In the genomic region with DNA sequence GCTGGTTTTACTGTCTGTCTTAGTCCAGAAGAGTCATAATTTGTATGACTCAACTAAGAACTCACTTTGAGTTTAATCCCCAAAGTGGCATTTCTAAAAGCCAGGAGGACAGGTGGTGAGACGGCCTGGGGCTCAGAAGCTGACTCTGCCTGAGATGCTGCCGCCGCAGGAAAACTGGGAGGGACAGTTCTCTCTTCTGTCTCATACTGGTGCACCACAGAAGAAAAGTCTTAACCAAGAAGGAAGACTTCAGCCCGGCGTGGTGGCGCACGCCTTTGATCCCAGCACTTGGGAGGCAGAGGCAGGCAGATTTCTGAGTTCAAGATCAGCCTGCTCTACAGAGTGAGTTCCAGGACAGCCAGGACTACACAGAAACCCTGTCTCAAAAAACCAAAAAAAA, we compare ENCODE assay signal across 9 mouse cellular contexts. TPM values are rescaled to one million over a fixed set of nuclear protein-coding genes. Genes with fewer than 3 reads are reported as not detected.
DNase-seq lines count a peak whose midpoint lies in the region; ATAC-seq and TF ChIP-seq lines count a peak whose summit lies in the region.
"Had no signal": no experiment of that assay in that cellular context is flagged by ENCODE, and none has a peak within 500 bp of the region (broad histone marks: within the 10 kb centered on the region; RNA-seq: fewer than 3 reads in every experiment).

No protein-coding gene starts in this region.

- in situ Hi-C loops in CH12.LX (cut with MboI; ENCODE audit: low pct_ligation_motif_present, low pct_unique_long_range_greater_than_20kb, low sequenced_read_pairs): no loop called here

- no peak for TF ChIP-seq EP300 in CH12.LX (IDR thresholded peaks at IDR 0.05; ENCODE audit: low read length)

- H3K27me3 ChIP-seq in heart, embryonic 14.5 days (ENCODE audit: control insufficient read depth, insufficient read depth, low read length): no peaks in the 10 kb centered on the region
- H3K27me3 ChIP-seq in CH12.LX (replicated peaks): no peaks in the 10 kb centered on the region
- no peaks in the 10 kb centered on the region for H3K27me3 ChIP-seq in forebrain, embryonic 12.5 days
- no peaks in the 10 kb centered on the region for H3K27me3 ChIP-seq in liver, embryonic 12.5 days (replicated peaks)

- DNase-seq in heart, postnatal 4 days: no peak
- DNase-seq in CH12.LX (ENCODE audit: extremely low read depth): no peak
- no peak for DNase-seq in thymus, postnatal 0 days (ENCODE audit: low spot score)
- DNase-seq in urinary bladder, postnatal 10 days (ENCODE audit: low spot score): no peak
- DNase-seq in adrenal gland, postnatal 25 days: no peak

- no peak for TF ChIP-seq RAD21 in CH12.LX (IDR thresholded peaks at IDR 0.05; ENCODE audit: low read depth, low read length)

- 86% methylated on average over 7 of the region's 7 CpGs for WGBS in heart, embryonic 14.5 days
- WGBS in forebrain, embryonic 12.5 days: 92% methylated on average over 7 of the region's 7 CpGs
- WGBS in liver, embryonic 12.5 days (ENCODE audit: insufficient replicate concordance): 84% methylated on average over 7 of the region's 7 CpGs

- TF ChIP-seq POLR2A in CH12.LX (IDR thresholded peaks at IDR 0.05; ENCODE audit: low read depth, low read length): no peak

- H3K79me2 ChIP-seq in CH12.LX (replicated peaks; ENCODE audit: control insufficient read depth, extremely low read depth, insufficient read depth, poor library complexity, severe bottlenecking): peaks cover 13% of the 10 kb centered on the region

- H3K27ac ChIP-seq in heart, embryonic 14.5 days (replicated peaks in 1 of 2; ENCODE audit: control insufficient read depth in 1 of 2, insufficient read depth in 1 of 2, low read depth in 2 of 2, low read length in 2 of 2): peak overlapping the region; percentile 46 to 94; a peak in 3 of 4 replicates
- H3K27ac ChIP-seq in CH12.LX (ENCODE audit: insufficient read depth, low read depth): peak overlapping the region; percentile 28; the same call in 1 of the 2 replicates
- peak overlapping the region; percentile 95; the same call in 1 of the 2 replicates for H3K27ac ChIP-seq in forebrain, embryonic 12.5 days
- peak overlapping the region; percentile 94; the same call in 1 of the 2 replicates for H3K27ac ChIP-seq in liver, embryonic 12.5 days

- dilution Hi-C loops in CH12.LX (cut with MboI; ENCODE audit: extremely low pct_ligation_motif_present, extremely low pct_unique_long_range_greater_than_20kb, low sequenced_read_pairs): no loop called here

- H3K4me2 ChIP-seq in heart, embryonic 14.5 days (ENCODE audit: low read length): peak overlapping the region; percentile 63
- no peak overlapping the region for H3K4me2 ChIP-seq in CH12.LX (ENCODE audit: insufficient read depth, low read depth, poor library complexity, severe bottlenecking)
- H3K4me2 ChIP-seq in forebrain, embryonic 12.5 days: no peak overlapping the region
- H3K4me2 ChIP-seq in liver, embryonic 12.5 days: peak overlapping the region; percentile 84

- H3K36me3 ChIP-seq in heart, embryonic 14.5 days (ENCODE audit: control insufficient read depth, insufficient read depth, low read length): peaks cover 49% of the 10 kb centered on the region
- peaks cover 53 to 66% of the 10 kb centered on the region in 2 experiments for H3K36me3 ChIP-seq in CH12.LX (replicated peaks in 1 of 2; ENCODE audit: control insufficient read depth in 1 of 2, insufficient read depth in 1 of 2, low read length in 1 of 2)
- peaks cover 42% of the 10 kb centered on the region for H3K36me3 ChIP-seq in forebrain, embryonic 12.5 days (replicated peaks)
- peaks cover 63% of the 10 kb centered on the region for H3K36me3 ChIP-seq in liver, embryonic 12.5 days

- H3K9ac ChIP-seq in heart, embryonic 14.5 days (ENCODE audit: low read length): 0 out of 2 replicates have a peak overlapping the region, but pooled peaks have one; percentile 92
- H3K9ac ChIP-seq in CH12.LX (ENCODE audit: insufficient read depth, low read depth): no peak overlapping the region
- no peak overlapping the region for H3K9ac ChIP-seq in forebrain, embryonic 12.5 days
- H3K9ac ChIP-seq in liver, embryonic 12.5 days: peak overlapping the region; percentile 90; the same call in 1 of the 2 replicates

- no peak for TF ChIP-seq CTCF in CH12.LX (conservative IDR thresholded peaks at IDR 0.05 in 1 of 2, IDR thresholded peaks at IDR 0.05 in 1 of 2; ENCODE audit: low read depth in 2 of 2, low read length in 2 of 2)

- ATAC-seq in heart, embryonic 14.5 days (ENCODE audit: insufficient number of reproducible peaks, insufficient read depth, low FRiP score, low read depth): no peak
- no peak for ATAC-seq in forebrain, embryonic 12.5 days (ENCODE audit: low FRiP score)
- no peak for ATAC-seq in liver, embryonic 12.5 days

- peaks cover 21% of the 10 kb centered on the region in 2 experiments for H3K4me1 ChIP-seq in heart, embryonic 14.5 days (ENCODE audit: control insufficient read depth in 2 of 2, insufficient read depth in 2 of 2, low read length in 2 of 2)
- peaks cover 0 to 23% of the 10 kb centered on the region in 2 experiments; a peak in 2 of 4 replicates for H3K4me1 ChIP-seq in CH12.LX (ENCODE audit: control insufficient read depth in 1 of 2, insufficient read depth in 2 of 2)
- H3K4me1 ChIP-seq in forebrain, embryonic 12.5 days: peaks cover 12% of the 10 kb centered on the region
- peaks cover 40% of the 10 kb centered on the region for H3K4me1 ChIP-seq in liver, embryonic 12.5 days

- peak overlapping the region in 1 of 2 experiments; percentile 68; a peak in 1 of 4 replicates for H3K4me3 ChIP-seq in heart, embryonic 14.5 days (ENCODE audit: control insufficient read depth in 1 of 2, insufficient read depth in 1 of 2, low read depth in 1 of 2, low read length in 2 of 2)
- no peak overlapping the region for H3K4me3 ChIP-seq in CH12.LX (replicated peaks in 1 of 3; ENCODE audit: low read depth in 2 of 3, low read length in 2 of 3, poor library complexity in 1 of 3)
- H3K4me3 ChIP-seq in forebrain, embryonic 12.5 days (replicated peaks): no peak overlapping the region
- peak overlapping the region; percentile 74 for H3K4me3 ChIP-seq in liver, embryonic 12.5 days

- H3K9me3 ChIP-seq in heart, embryonic 14.5 days (ENCODE audit: control insufficient read depth, low read length): no peaks in the 10 kb centered on the region
- H3K9me3 ChIP-seq in CH12.LX (replicated peaks; ENCODE audit: low read length): no peaks in the 10 kb centered on the region
- no peaks in the 10 kb centered on the region for H3K9me3 ChIP-seq in forebrain, embryonic 12.5 days
- no peaks in the 10 kb centered on the region for H3K9me3 ChIP-seq in liver, embryonic 12.5 days (replicated peaks)
- H3K9me3 ChIP-seq: G1E had no signal

RNA-seq across cellular contexts. Expression of gene Eci1, which starts 0.5 kb away (rescaled TPM):
- 283 and 294 TPM in 2 replicates for polyA plus RNA-seq in heart, embryonic 14.5 days (2014; fragmentation: Nextera tagmentation; extraction: Ambion mirVana)
- total RNA-seq in heart, postnatal 4 days (2021): 100 to 1,000 TPM; 323 to 342 TPM
- total RNA-seq in CH12.LX (2012; rRNA removed) (97.4 and 122 TPM in 2 replicates), CH12.LX (2014; rRNA removed) (94.7 and 100 TPM in 2 replicates)
- polyA plus RNA-seq in CH12.LX (2012; ENCODE audit: insufficient read length, low read depth): 70.1 and 74.1 TPM in 2 replicates
- 53.5 and 61.2 TPM in 2 replicates for polyA plus RNA-seq in forebrain, embryonic 12.5 days (2016; fragmentation: Nextera tagmentation; extraction: Ambion mirVana)
- polyA plus RNA-seq in liver, embryonic 12.5 days (2016; fragmentation: Nextera tagmentation; extraction: Ambion mirVana): 92.1 and 100 TPM in 2 replicates
- 23.2 and 31.3 TPM in 2 replicates for polyA plus RNA-seq in thymus, postnatal 0 days (2015; fragmentation: Nextera tagmentation; extraction: Ambion mirVana)
- 228 and 261 TPM in 2 replicates for total RNA-seq in adrenal gland, postnatal 25 days (2021)

RNA-seq across cellular contexts. Expression of gene Rnps1, which starts 11.5 kb away (rescaled TPM):
- 196 and 203 TPM in 2 replicates for polyA plus RNA-seq in heart, embryonic 14.5 days (2014; fragmentation: Nextera tagmentation; extraction: Ambion mirVana)
- 100 to 1,000 TPM; 130 to 135 TPM for total RNA-seq in heart, postnatal 4 days (2021)
- total RNA-seq in CH12.LX (2012; rRNA removed) (160 and 186 TPM in 2 replicates), CH12.LX (2014; rRNA removed) (288 and 302 TPM in 2 replicates)
- polyA plus RNA-seq in CH12.LX (2012; ENCODE audit: insufficient read length, low read depth): 252 and 255 TPM in 2 replicates
- polyA plus RNA-seq in forebrain, embryonic 12.5 days (2016; fragmentation: Nextera tagmentation; extraction: Ambion mirVana): 391 and 404 TPM in 2 replicates
- polyA plus RNA-seq in liver, embryonic 12.5 days (2016; fragmentation: Nextera tagmentation; extraction: Ambion mirVana): 195 and 204 TPM in 2 replicates
- polyA plus RNA-seq in thymus, postnatal 0 days (2015; fragmentation: Nextera tagmentation; extraction: Ambion mirVana): 232 and 240 TPM in 2 replicates
- total RNA-seq in adrenal gland, postnatal 25 days (2021): 72.0 and 76.1 TPM in 2 replicates

RNA-seq across cellular contexts. Expression of gene Dnase1l2, which starts 17.0 kb away (rescaled TPM):
- 1.5 and 2.4 TPM in 2 replicates for polyA plus RNA-seq in heart, embryonic 14.5 days (2014; fragmentation: Nextera tagmentation; extraction: Ambion mirVana)
- total RNA-seq in heart, postnatal 4 days (2021): 1 to 10 TPM; 1.0 to 1.5 TPM
- total RNA-seq in CH12.LX (2012; rRNA removed) (1.5 and 1.6 TPM in 2 replicates), CH12.LX (2014; rRNA removed) (0.82 TPM in 2 replicates)
- polyA plus RNA-seq in CH12.LX (2012; ENCODE audit: insufficient read length, low read depth): 1.1 and 1.3 TPM in 2 replicates
- 4.9 and 5.1 TPM in 2 replicates for polyA plus RNA-seq in forebrain, embryonic 12.5 days (2016; fragmentation: Nextera tagmentation; extraction: Ambion mirVana)
- 0.70 and 0.96 TPM in 2 replicates for polyA plus RNA-seq in liver, embryonic 12.5 days (2016; fragmentation: Nextera tagmentation; extraction: Ambion mirVana)
- 1.7 and 1.9 TPM in 2 replicates for polyA plus RNA-seq in thymus, postnatal 0 days (2015; fragmentation: Nextera tagmentation; extraction: Ambion mirVana)
- 2.7 and 3.5 TPM in 2 replicates for total RNA-seq in adrenal gland, postnatal 25 days (2021)

RNA-seq across cellular contexts. Expression of gene E4f1, which starts 44.2 kb away (rescaled TPM):
- polyA plus RNA-seq in heart, embryonic 14.5 days (2014; fragmentation: Nextera tagmentation; extraction: Ambion mirVana): 16.0 and 17.6 TPM in 2 replicates
- 10 to 100 TPM; 17.3 to 19.3 TPM for total RNA-seq in heart, postnatal 4 days (2021)
- 21.5 and 22.7 TPM in 2 replicates for total RNA-seq in CH12.LX (2012; rRNA removed)
- 10.0 and 10.2 TPM in 2 replicates for total RNA-seq in CH12.LX (2014; rRNA removed)
- 16.2 and 17.4 TPM in 2 replicates for polyA plus RNA-seq in CH12.LX (2012; ENCODE audit: insufficient read length, low read depth)
- polyA plus RNA-seq in forebrain, embryonic 12.5 days (2016; fragmentation: Nextera tagmentation; extraction: Ambion mirVana): 34.1 and 37.1 TPM in 2 replicates
- polyA plus RNA-seq in liver, embryonic 12.5 days (2016; fragmentation: Nextera tagmentation; extraction: Ambion mirVana): 19.2 and 20.7 TPM in 2 replicates
- polyA plus RNA-seq in thymus, postnatal 0 days (2015; fragmentation: Nextera tagmentation; extraction: Ambion mirVana): 12.2 and 24.5 TPM in 2 replicates
- total RNA-seq in adrenal gland, postnatal 25 days (2021): 21.7 and 33.7 TPM in 2 replicates

RNA-seq across cellular contexts. Expression of gene Pgp, which starts 44.3 kb away (rescaled TPM):
- polyA plus RNA-seq in heart, embryonic 14.5 days (2014; fragmentation: Nextera tagmentation; extraction: Ambion mirVana): 65.7 and 66.6 TPM in 2 replicates
- total RNA-seq in heart, postnatal 4 days (2021): 10 to 100 TPM; 46.5 to 49.3 TPM
- total RNA-seq in CH12.LX (2012; rRNA removed): 14.2 and 17.3 TPM in 2 replicates
- total RNA-seq in CH12.LX (2014; rRNA removed): 31.1 and 41.8 TPM in 2 replicates
- polyA plus RNA-seq in CH12.LX (2012; ENCODE audit: insufficient read length, low read depth): 41.1 and 41.6 TPM in 2 replicates
- polyA plus RNA-seq in forebrain, embryonic 12.5 days (2016; fragmentation: Nextera tagmentation; extraction: Ambion mirVana): 59.3 and 60.3 TPM in 2 replicates
- 99.5 and 101 TPM in 2 replicates for polyA plus RNA-seq in liver, embryonic 12.5 days (2016; fragmentation: Nextera tagmentation; extraction: Ambion mirVana)
- 55.7 and 57.4 TPM in 2 replicates for polyA plus RNA-seq in thymus, postnatal 0 days (2015; fragmentation: Nextera tagmentation; extraction: Ambion mirVana)
- 71.8 and 83.4 TPM in 2 replicates for total RNA-seq in adrenal gland, postnatal 25 days (2021)

Comparison
In these comparisons a context has a peak if more than half of its experiments do, and no peak if none do; other contexts are left out.
1. H3K27ac ChIP-seq: peak in every context shown above with its lines; median percentile 95 in forebrain, embryonic 12.5 days; 94 in liver, embryonic 12.5 days; 70 in heart, embryonic 14.5 days; 28 in CH12.LX.
2. H3K4me2 ChIP-seq: peak in heart, embryonic 14.5 days (single experiment) and liver, embryonic 12.5 days (single experiment); none in CH12.LX (single experiment) and forebrain, embryonic 12.5 days (single experiment).
3. H3K9ac ChIP-seq: peak in heart, embryonic 14.5 days (single experiment) and liver, embryonic 12.5 days (single experiment); none in CH12.LX (single experiment) and forebrain, embryonic 12.5 days (single experiment).